In the genomic region with DNA sequence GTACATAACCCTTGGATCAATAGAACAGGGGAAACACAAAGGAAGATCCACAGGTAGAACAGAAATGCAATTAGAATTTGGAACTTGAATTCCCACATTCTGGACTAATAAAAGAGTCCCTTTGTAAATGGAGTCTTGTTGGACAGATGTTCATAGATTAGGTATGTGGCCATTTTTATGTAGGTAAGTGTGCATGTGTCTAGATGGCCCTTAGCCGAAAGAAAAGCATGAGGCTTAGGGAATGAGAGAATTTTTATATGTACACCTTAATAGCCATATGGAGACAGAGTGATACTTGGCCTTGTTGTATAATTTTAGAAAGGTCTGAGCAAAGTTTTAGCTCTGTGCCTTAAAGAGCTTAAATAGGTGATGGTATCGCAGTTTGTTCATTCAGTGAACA, we compare ENCODE assay signal across 21 mouse cellular contexts.
DNase-seq lines count a peak whose midpoint lies in the region; ATAC-seq and TF ChIP-seq lines count a peak whose summit lies in the region.
"Had no signal": no experiment of that assay in that cellular context is flagged by ENCODE, and none has a peak within 500 bp of the region (broad histone marks: within the 10 kb centered on the region; RNA-seq: fewer than 3 reads in every experiment).

No protein-coding gene starts in this region.

- no peak overlapping the region for H3K4me3 ChIP-seq in limb, embryonic 13.5 days
- H3K4me3 ChIP-seq in limb, embryonic 10.5 days, result no peak overlapping the region
- H3K4me3 ChIP-seq in midbrain, embryonic 11.5 days (ENCODE audit: low read depth, low read length), result no peak overlapping the region
- no peak overlapping the region for H3K4me3 ChIP-seq in midbrain, postnatal 0 days (ENCODE audit: low read depth, low read length)
- H3K4me3 ChIP-seq in limb, embryonic 14.5 days (replicated peaks; ENCODE audit: low read length), result no peak overlapping the region

- no peaks in the 10 kb centered on the region for H3K27me3 ChIP-seq in limb, embryonic 13.5 days
- no peaks in the 10 kb centered on the region for H3K27me3 ChIP-seq in limb, embryonic 10.5 days (ENCODE audit: low read depth, poor library complexity, severe bottlenecking)
- H3K27me3 ChIP-seq in midbrain, embryonic 11.5 days (ENCODE audit: control insufficient read depth, insufficient read depth, low read length), result no peaks in the 10 kb centered on the region
- H3K27me3 ChIP-seq in midbrain, postnatal 0 days (ENCODE audit: insufficient read depth, low read length), result no peaks in the 10 kb centered on the region
- no peaks in the 10 kb centered on the region for H3K27me3 ChIP-seq in limb, embryonic 14.5 days (ENCODE audit: control insufficient read depth, insufficient read depth, low read length)
- H3K27me3 ChIP-seq: CH12.LX, Patski had no signal

- peak; percentile 84 for ATAC-seq in limb, embryonic 13.5 days (ENCODE audit: low FRiP score, low read depth)
- no peak for ATAC-seq in midbrain, embryonic 11.5 days (ENCODE audit: low FRiP score)
- no peak for ATAC-seq in midbrain, postnatal 0 days (ENCODE audit: low FRiP score)
- ATAC-seq in limb, embryonic 14.5 days (ENCODE audit: low FRiP score, low read depth), result peak; percentile 73
- ATAC-seq: activated CD4-positive, CD25-positive, alpha-beta regulatory T cell, adult 4 months; CD4-positive, CD25-positive, alpha-beta regulatory T cell, adult 4 months; Patski had no signal

- 69% methylated on average over 2 of the region's 2 CpGs for WGBS in limb, embryonic 13.5 days
- WGBS in limb, embryonic 10.5 days, result 89% methylated on average over 2 of the region's 2 CpGs
- WGBS in midbrain, embryonic 11.5 days, result 88% methylated on average over 2 of the region's 2 CpGs
- 95% methylated on average over 2 of the region's 2 CpGs for WGBS in midbrain, postnatal 0 days
- 45% methylated on average over 2 of the region's 2 CpGs for WGBS in limb, embryonic 14.5 days

- no peaks in the 10 kb centered on the region for H3K9me3 ChIP-seq in limb, embryonic 13.5 days
- H3K9me3 ChIP-seq in limb, embryonic 10.5 days (replicated peaks), result no peaks in the 10 kb centered on the region
- H3K9me3 ChIP-seq in midbrain, embryonic 11.5 days (ENCODE audit: control insufficient read depth, low read length), result no peaks in the 10 kb centered on the region
- H3K9me3 ChIP-seq in midbrain, postnatal 0 days (ENCODE audit: low read length), result no peaks in the 10 kb centered on the region
- H3K9me3 ChIP-seq in limb, embryonic 14.5 days (ENCODE audit: control insufficient read depth, low read length), result no peaks in the 10 kb centered on the region

- H3K9ac ChIP-seq in limb, embryonic 13.5 days, result no peak overlapping the region
- no peak overlapping the region for H3K9ac ChIP-seq in midbrain, embryonic 11.5 days (ENCODE audit: low read length)
- H3K9ac ChIP-seq in midbrain, postnatal 0 days (replicated peaks; ENCODE audit: low read length, poor library complexity, severe bottlenecking), result no peak overlapping the region
- H3K9ac ChIP-seq in limb, embryonic 14.5 days (ENCODE audit: low read depth, low read length, severe bottlenecking), result no peak overlapping the region

- TF ChIP-seq POLR2A in limb, embryonic 14.5 days (IDR thresholded peaks at IDR 0.05; ENCODE audit: borderline replicate concordance, extremely low read depth, insufficient read depth, insufficient read length), result no peak

- no peaks in the 10 kb centered on the region for H3K36me3 ChIP-seq in limb, embryonic 13.5 days
- no peaks in the 10 kb centered on the region for H3K36me3 ChIP-seq in limb, embryonic 10.5 days
- no peaks in the 10 kb centered on the region for H3K36me3 ChIP-seq in midbrain, embryonic 11.5 days (ENCODE audit: control insufficient read depth, insufficient read depth, low read length)
- no peaks in the 10 kb centered on the region for H3K36me3 ChIP-seq in midbrain, postnatal 0 days (ENCODE audit: insufficient read depth, low read length)
- H3K36me3 ChIP-seq in limb, embryonic 14.5 days (ENCODE audit: control insufficient read depth, insufficient read depth, low read length), result no peaks in the 10 kb centered on the region
- H3K36me3 ChIP-seq: G1E had no signal

- peaks cover 7% of the 10 kb centered on the region; the same call in 1 of the 2 replicates for H3K4me1 ChIP-seq in limb, embryonic 13.5 days
- H3K4me1 ChIP-seq in limb, embryonic 10.5 days, result no peaks in the 10 kb centered on the region
- no peaks in the 10 kb centered on the region for H3K4me1 ChIP-seq in midbrain, embryonic 11.5 days (ENCODE audit: control insufficient read depth, insufficient read depth, low read length)
- no peaks in the 10 kb centered on the region for H3K4me1 ChIP-seq in midbrain, postnatal 0 days (ENCODE audit: insufficient read depth, low read length)
- H3K4me1 ChIP-seq in limb, embryonic 14.5 days (ENCODE audit: control insufficient read depth, insufficient read depth, low read length), result no peaks in the 10 kb centered on the region

- DNase-seq in limb, embryonic 10.5 days (ENCODE audit: low spot score), result no peak
- peak; percentile 39 for DNase-seq in midbrain, embryonic 11.5 days (ENCODE audit: low spot score, missing footprints)
- DNase-seq in midbrain, postnatal 0 days (ENCODE audit: low spot score), result no peak
- DNase-seq in limb, embryonic 14.5 days (ENCODE audit: low spot score), result no peak
- DNase-seq in cerebellum, adult 9-10 months, result no peak
- DNase-seq: adrenal gland, adult 2 months; adrenal gland, adult 8-10 months; adrenal gland, postnatal 10 days; adrenal gland, postnatal 14 days; adrenal gland, postnatal 25 days; adrenal gland, postnatal 36 days; B cell, adult 2 months; cerebellum, adult 11 months; cerebellum, adult 11-12 months; cerebellum, adult 18-20 months had no signal

- no peak for TF ChIP-seq CTCF in midbrain, postnatal 0 days (IDR thresholded peaks at IDR 0.05)

- no peak overlapping the region for H3K27ac ChIP-seq in limb, embryonic 13.5 days
- H3K27ac ChIP-seq in limb, embryonic 10.5 days, result no peak overlapping the region
- no peak overlapping the region for H3K27ac ChIP-seq in midbrain, embryonic 11.5 days (ENCODE audit: low read depth, low read length)
- H3K27ac ChIP-seq in midbrain, postnatal 0 days (ENCODE audit: low read depth, low read length), result no peak overlapping the region
- no peak overlapping the region for H3K27ac ChIP-seq in limb, embryonic 14.5 days (replicated peaks; ENCODE audit: low read depth, low read length)

- no peak overlapping the region for H3K4me2 ChIP-seq in limb, embryonic 13.5 days (replicated peaks)
- no peak overlapping the region for H3K4me2 ChIP-seq in midbrain, embryonic 11.5 days
- no peak overlapping the region for H3K4me2 ChIP-seq in midbrain, postnatal 0 days (ENCODE audit: low read depth, low read length, poor library complexity, severe bottlenecking)
- H3K4me2 ChIP-seq in limb, embryonic 14.5 days (replicated peaks; ENCODE audit: low read depth, low read length, severe bottlenecking), result no peak overlapping the region

Comparison
In these comparisons a context has a peak if more than half of its experiments do, and no peak if none do; other contexts are left out.
1. ATAC-seq: peak in limb, embryonic 13.5 days (single experiment) and limb, embryonic 14.5 days (single experiment); none in midbrain, embryonic 11.5 days (single experiment) and midbrain, postnatal 0 days (single experiment).